Comparison of ENCODE assay signal across 1 mouse cellular context in genomic region chr4:136600536-136600935, GRCm38 (mm10).
TF ChIP-seq lines count a peak whose summit lies in the region.

No protein-coding gene starts in this region.

TF ChIP-seq in CH12.LX, 34 proteins besides CTCF, POLR2A, EP300 and RAD21 (continued from another document):
- TF ChIP-seq USF2 (conservative IDR thresholded peaks at IDR 0.05; ENCODE audit: low read depth, low read length) = no peak
- no peak for TF ChIP-seq GABPA (IDR thresholded peaks at IDR 0.05; ENCODE audit: insufficient replicate concordance, low read depth, low read length)
- no peak for TF ChIP-seq E2F4 (IDR thresholded peaks at IDR 0.05; ENCODE audit: insufficient replicate concordance, low read depth, low read length)
- TF ChIP-seq TBP (conservative IDR thresholded peaks at IDR 0.05; ENCODE audit: low read depth, low read length) = no peak
